In the genomic region with DNA sequence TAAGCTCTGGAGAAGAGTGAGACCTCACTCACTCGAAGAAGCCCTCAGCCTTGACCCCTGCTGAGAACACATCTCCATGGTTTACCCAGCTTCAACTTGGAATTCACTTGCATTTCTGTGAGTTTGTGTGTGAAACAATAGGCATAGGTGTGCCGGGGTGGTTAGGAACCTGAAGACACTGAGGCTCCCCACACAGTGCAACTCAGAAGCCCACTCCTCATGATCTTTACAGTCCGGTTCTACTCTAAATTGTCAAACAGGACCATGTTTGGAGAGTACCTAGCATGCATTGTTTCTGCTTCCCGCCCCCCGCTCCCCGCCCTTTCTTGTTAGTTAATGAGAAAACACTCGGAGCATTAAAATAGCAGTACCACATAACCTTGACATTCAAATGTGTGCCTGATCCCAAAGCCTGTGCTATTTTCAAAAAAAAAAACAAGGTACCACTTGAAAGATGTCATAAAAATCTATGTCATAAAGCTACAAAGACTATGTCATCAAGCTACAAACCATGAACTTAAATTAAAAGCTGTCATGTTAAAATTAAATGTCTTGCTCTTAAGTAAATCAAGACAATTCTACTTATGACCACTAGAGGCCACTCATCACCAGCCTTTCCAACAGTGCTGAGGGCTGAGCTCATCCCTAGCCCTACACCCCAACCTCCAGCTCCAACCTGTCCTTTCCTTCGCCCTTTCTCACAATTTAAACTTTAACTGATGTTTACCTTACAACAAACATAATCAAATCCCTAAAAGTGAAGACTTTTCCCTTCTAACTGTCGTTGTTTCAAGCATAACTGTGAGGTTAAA, we compare ENCODE assay signal across 9 mouse cellular contexts. TPM values are rescaled to one million over a fixed set of nuclear protein-coding genes. Genes with fewer than 3 reads are reported as not detected.
DNase-seq lines count a peak whose midpoint lies in the region; ATAC-seq lines count a peak whose summit lies in the region.
"Had no signal": no experiment of that assay in that cellular context is flagged by ENCODE, and none has a peak within 500 bp of the region (broad histone marks: within the 10 kb centered on the region; RNA-seq: fewer than 3 reads in every experiment).

No protein-coding gene starts in this region.

- ATAC-seq in intestine, embryonic 14.5 days (replicated peaks; ENCODE audit: low FRiP score, low TSS enrichment, low read depth) = peak; percentile 62; the same call in 1 of the 2 replicates
- no peak; the same call in 1 of the 2 replicates for ATAC-seq in intestine, embryonic 15.5 days
- ATAC-seq in hindbrain, embryonic 13.5 days (ENCODE audit: low FRiP score) = peak; percentile 83

- H3K4me2 ChIP-seq in intestine, embryonic 14.5 days (ENCODE audit: low read length) = no peak overlapping the region
- no peak overlapping the region for H3K4me2 ChIP-seq in intestine, embryonic 15.5 days (replicated peaks)
- H3K4me2 ChIP-seq in hindbrain, embryonic 13.5 days = no peak overlapping the region
- H3K4me2 ChIP-seq: embryonic facial prominence, embryonic 12.5 days had no signal

- no peak overlapping the region for H3K27ac ChIP-seq in intestine, embryonic 14.5 days (ENCODE audit: low read depth)
- H3K27ac ChIP-seq in intestine, embryonic 15.5 days = no peak overlapping the region
- H3K27ac ChIP-seq in hindbrain, embryonic 13.5 days = no peak overlapping the region
- H3K27ac ChIP-seq: embryonic facial prominence, embryonic 12.5 days had no signal

- no peaks in the 10 kb centered on the region for H3K36me3 ChIP-seq in intestine, embryonic 14.5 days (ENCODE audit: control insufficient read depth, insufficient read depth, low read length)
- no peaks in the 10 kb centered on the region for H3K36me3 ChIP-seq in intestine, embryonic 15.5 days
- H3K36me3 ChIP-seq in hindbrain, embryonic 13.5 days = no peaks in the 10 kb centered on the region
- H3K36me3 ChIP-seq: embryonic facial prominence, embryonic 12.5 days had no signal

- H3K4me1 ChIP-seq in intestine, embryonic 14.5 days (replicated peaks; ENCODE audit: control insufficient read depth, insufficient read depth, low read length) = no peaks in the 10 kb centered on the region
- no peaks in the 10 kb centered on the region for H3K4me1 ChIP-seq in intestine, embryonic 15.5 days (replicated peaks)
- H3K4me1 ChIP-seq in hindbrain, embryonic 13.5 days (replicated peaks) = no peaks in the 10 kb centered on the region
- H3K4me1 ChIP-seq: embryonic facial prominence, embryonic 12.5 days had no signal

- no peaks in the 10 kb centered on the region for H3K9me3 ChIP-seq in intestine, embryonic 14.5 days (ENCODE audit: control insufficient read depth, low read length)
- no peaks in the 10 kb centered on the region for H3K9me3 ChIP-seq in intestine, embryonic 15.5 days
- no peaks in the 10 kb centered on the region for H3K9me3 ChIP-seq in hindbrain, embryonic 13.5 days
- H3K9me3 ChIP-seq: embryonic facial prominence, embryonic 12.5 days had no signal

- 40% methylated on average over 9 of the region's 9 CpGs for whole genome bisulfite sequencing in intestine, embryonic 14.5 days
- WGBS in intestine, embryonic 15.5 days = 40% methylated on average over 9 of the region's 9 CpGs
- WGBS in hindbrain, embryonic 13.5 days = 50% methylated on average over 9 of the region's 9 CpGs

- no peaks in the 10 kb centered on the region for H3K27me3 ChIP-seq in intestine, embryonic 14.5 days (replicated peaks; ENCODE audit: control insufficient read depth, insufficient read depth, low read length)
- H3K27me3 ChIP-seq in intestine, embryonic 15.5 days (replicated peaks) = no peaks in the 10 kb centered on the region
- no peaks in the 10 kb centered on the region for H3K27me3 ChIP-seq in hindbrain, embryonic 13.5 days
- H3K27me3 ChIP-seq: embryonic facial prominence, embryonic 12.5 days had no signal

- no peak overlapping the region for H3K9ac ChIP-seq in intestine, embryonic 14.5 days (ENCODE audit: low read length)
- no peak overlapping the region for H3K9ac ChIP-seq in intestine, embryonic 15.5 days
- no peak overlapping the region for H3K9ac ChIP-seq in hindbrain, embryonic 13.5 days
- H3K9ac ChIP-seq: embryonic facial prominence, embryonic 12.5 days had no signal

- DNase-seq in intestine, embryonic 14.5 days (ENCODE audit: low spot score) = no peak
- DNase-seq in B cell, adult 2 months = peak; percentile 27 to 44
- peak; percentile 62 for DNase-seq in adipocyte (ENCODE audit: low spot score)
- DNase-seq in embryo, embryonic 10.5 days (ENCODE audit: low spot score) = peak; percentile 68
- peak; percentile 38 for DNase-seq in lung, postnatal 25 days (ENCODE audit: low spot score)
- peak; percentile 48 for DNase-seq in telencephalon, adult 2 months (ENCODE audit: low read depth, low spot score)

- no peak overlapping the region for H3K4me3 ChIP-seq in intestine, embryonic 14.5 days (ENCODE audit: low read depth, low read length)
- H3K4me3 ChIP-seq in intestine, embryonic 15.5 days (replicated peaks) = no peak overlapping the region
- H3K4me3 ChIP-seq in hindbrain, embryonic 13.5 days = no peak overlapping the region
- H3K4me3 ChIP-seq: embryonic facial prominence, embryonic 12.5 days had no signal

RNA-seq across cellular contexts. Expression of a gene that starts 19.8 kb away (rescaled TPM):
- polyA plus RNA-seq in intestine, embryonic 14.5 days (2014; fragmentation: Nextera tagmentation; extraction: Ambion mirVana) = 2.9 and 3.0 TPM in 2 replicates
- polyA plus RNA-seq in intestine, embryonic 15.5 days (2015; fragmentation: Nextera tagmentation; extraction: Ambion mirVana) = 1.7 and 1.8 TPM in 2 replicates
- polyA plus RNA-seq in hindbrain, embryonic 13.5 days (2015; fragmentation: Nextera tagmentation; extraction: Ambion mirVana) = 12.9 and 13.0 TPM in 2 replicates

RNA-seq across cellular contexts. Expression of a gene that starts 24.7 kb away (rescaled TPM):
- 64.3 and 65.4 TPM in 2 replicates for polyA plus RNA-seq in intestine, embryonic 14.5 days (2014; fragmentation: Nextera tagmentation; extraction: Ambion mirVana)
- 49.2 and 60.3 TPM in 2 replicates for polyA plus RNA-seq in intestine, embryonic 15.5 days (2015; fragmentation: Nextera tagmentation; extraction: Ambion mirVana)
- polyA plus RNA-seq in hindbrain, embryonic 13.5 days (2015; fragmentation: Nextera tagmentation; extraction: Ambion mirVana) = 69.2 and 70.6 TPM in 2 replicates
